Mouse (Mus musculus) thymus, adult 18-20 months (tissue): Measurements from ENCODE around the gene Hykk.
A peak's percentile ranks its signal among the peaks of the same experiment; 100 is the strongest.
"Not testable (repeated sequence)": the region's sequence is repeated elsewhere in the genome, so short reads cannot be mapped to it uniquely, and the experiment has no call there.

Source experiments
- DNase-seq, 2 experiments: peaks; one replicate each; pipeline ENCODE4 v3.0.0; 2022; ENCODE audit warnings: mixed read lengths in 2 of 2

The Hykk gene

GRCm38 (mm10) chr9:54917010-54917677 lies at the start of gene Hykk:
Hykk (plus strand) TSS chr9:54917283.
- peak; percentile 60 to 77 for DNase-seq

DNA sequence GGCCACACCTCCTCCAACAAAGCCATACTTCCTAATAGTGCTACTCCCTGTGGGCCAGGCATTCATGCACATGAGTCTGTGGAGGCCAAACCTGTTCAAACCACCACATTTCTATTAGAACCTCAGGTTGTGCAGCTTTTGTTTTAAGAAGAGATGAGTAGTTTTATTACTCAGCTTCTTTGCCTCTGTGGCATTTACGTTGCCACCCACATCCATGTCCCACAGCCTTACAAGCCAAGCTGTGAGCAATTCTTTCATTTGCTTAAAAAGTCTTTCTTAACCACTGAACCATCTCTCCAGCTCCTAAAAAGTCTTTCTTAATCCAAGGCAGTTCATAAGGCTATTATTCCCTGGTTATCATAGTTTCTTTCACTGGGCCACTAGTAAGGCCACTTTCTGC lies 38.3 kb upstream of the Hykk start:
- no peak for DNase-seq

DNA sequence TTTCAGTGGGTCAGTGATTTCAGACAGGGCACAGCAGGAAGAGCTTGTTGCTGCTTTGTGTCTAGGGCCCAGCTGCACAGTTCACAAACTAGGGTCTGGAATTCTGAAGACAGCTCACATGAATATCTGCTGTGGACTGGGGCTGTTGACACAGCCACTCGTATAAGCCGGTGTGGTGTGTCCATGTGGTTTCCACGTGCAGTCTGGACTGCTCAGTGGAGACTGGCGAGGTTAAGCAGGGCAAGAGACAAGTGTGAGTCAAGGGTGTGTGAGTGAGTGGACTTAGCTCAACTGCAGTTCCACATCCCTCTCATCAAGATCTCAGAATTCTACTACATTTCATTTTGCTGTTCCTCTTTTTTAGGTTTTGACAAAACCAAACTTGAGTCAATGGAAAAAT lies 25.0 kb upstream of the Hykk start:
- no peak for DNase-seq

GRCm38 (mm10) chr9:54897097-54897496 lies 20.0 kb upstream of the Hykk start:
- DNase-seq, result no peak

DNA sequence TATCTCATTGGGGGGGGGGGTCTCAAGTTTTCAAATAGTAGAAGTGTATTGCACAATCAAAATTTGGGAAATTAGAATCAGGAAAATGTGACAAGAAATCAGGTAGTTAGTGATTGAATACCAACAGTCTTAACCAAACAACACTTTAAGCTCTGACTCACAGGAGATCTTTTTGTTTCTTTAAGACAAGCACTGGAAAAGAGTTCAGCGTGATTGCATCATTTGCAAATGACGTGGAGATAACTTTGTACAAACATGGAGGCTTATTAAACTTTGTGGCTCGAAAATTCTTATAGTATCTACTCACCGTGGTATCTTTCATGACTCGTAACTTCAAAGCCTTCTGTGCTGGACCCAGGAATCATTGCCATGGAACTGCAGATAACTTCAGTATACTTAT lies 7.6 kb upstream of the Hykk start:
- no peak for DNase-seq

GRCm38 (mm10) chr9:54915576-54915975 lies 1.5 kb upstream of the Hykk start:
- DNase-seq, result no peak

GRCm38 (mm10) chr9:54916401-54916800 lies 682 bp upstream of the Hykk start:
- no peak for DNase-seq

DNA sequence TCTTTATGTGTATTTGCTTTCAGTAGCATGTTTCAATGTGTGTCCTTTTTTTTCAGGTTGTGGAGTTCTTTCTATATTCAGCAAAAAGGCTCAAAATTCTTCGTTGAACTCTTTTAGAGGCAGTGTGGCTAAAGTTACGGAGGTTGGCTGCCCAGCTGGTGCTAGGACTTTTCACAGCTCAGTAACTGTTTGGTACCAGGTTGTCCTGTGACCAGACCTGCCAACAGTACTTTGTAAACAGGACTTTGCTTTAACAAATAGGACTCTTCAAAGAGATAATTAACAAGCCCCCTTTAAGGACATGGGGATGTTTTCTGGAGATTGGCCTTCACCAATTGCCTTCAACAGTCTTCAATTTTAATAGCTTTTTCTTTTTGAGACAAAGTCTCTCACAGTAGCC lies 1.1 kb downstream of the Hykk start:
- DNase-seq, result no peak

DNA sequence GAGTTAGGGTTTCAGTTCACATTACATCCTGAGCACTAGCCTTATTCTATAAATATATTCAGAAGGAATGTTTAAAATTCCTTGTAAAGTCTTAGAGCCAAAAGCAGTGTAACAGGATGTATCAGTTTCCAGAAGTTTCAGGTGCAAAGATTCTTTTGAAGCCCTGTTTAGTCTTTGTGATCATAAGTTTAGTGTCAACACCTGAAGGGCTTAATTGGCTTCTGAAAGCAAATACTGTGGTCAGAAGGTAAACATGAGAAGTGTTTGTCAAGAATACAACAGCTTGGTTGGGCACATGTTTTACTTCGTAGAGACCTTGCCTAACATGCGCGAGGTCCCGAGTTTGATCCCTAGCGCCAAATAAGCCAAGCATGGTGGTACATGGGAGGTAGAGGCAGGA lies 1.7 kb downstream of the Hykk start:
- no peak for DNase-seq

DNA sequence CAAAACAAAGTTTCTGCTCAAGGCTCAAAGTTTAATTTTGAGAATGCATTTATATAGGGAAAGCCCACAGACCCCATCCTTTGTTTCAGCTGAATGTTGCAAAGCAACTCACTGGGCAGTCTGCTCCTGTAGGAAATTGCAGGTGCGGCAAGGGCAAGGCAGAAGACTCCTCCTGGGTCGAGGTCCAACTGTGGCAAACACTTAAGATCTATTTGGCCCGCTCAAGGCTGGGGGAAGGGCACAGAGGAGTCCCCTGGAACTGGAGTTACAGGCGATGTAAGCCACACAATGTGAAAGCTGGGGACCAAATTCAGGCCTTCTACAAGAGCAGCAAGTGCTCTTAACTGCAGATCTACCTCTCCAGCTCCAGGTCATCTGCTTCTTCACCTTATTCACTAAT lies 2.9 kb downstream of the Hykk start:
- no peak for DNase-seq

DNA sequence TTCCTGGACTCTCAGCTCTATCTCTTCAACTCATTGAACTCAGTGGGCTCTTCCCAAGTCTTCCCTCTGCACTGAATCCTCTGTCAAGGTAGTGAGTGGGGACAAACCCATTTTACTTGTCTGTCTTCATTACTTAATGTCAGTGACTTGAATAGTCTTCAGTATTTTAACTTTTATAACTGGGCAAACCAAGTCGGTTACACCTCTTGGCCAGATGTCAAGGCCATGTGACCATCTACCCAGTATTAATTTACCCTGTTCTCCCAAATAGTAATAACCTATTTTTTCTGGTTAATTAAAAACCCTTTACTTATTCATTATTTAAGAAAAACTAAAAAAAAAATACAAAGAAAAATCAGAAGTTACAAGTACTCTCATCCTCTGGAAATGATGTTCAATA lies 13.7 kb downstream of the Hykk start:
- no peak for DNase-seq

- no peak for DNase-seq
Measured at GRCm38 (mm10) chr9:54931765-54932164, 14.7 kb downstream of the Hykk start.

DNA sequence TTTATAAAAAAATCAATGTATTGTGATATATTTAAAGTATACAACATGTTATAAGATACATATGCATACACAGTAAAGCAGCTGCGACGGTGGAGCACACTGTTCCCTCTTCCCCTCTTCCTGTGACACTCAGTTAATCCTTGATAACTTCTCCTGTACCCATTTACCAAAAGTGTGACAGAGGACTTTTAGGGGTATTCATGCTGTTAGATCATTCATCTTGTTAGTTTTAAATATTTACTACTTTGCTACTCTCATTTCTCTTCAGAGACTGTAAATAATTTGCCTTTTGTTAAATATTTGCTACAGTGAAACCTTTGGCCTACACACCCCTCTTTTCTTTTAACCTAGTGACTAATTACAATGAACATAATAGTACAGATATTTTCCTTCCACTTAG lies 15.3 kb downstream of the Hykk start:
- DNase-seq, result no peak

- no peak for DNase-seq
Measured at GRCm38 (mm10) chr9:54942071-54942470, 25.0 kb downstream of the Hykk start.

DNA sequence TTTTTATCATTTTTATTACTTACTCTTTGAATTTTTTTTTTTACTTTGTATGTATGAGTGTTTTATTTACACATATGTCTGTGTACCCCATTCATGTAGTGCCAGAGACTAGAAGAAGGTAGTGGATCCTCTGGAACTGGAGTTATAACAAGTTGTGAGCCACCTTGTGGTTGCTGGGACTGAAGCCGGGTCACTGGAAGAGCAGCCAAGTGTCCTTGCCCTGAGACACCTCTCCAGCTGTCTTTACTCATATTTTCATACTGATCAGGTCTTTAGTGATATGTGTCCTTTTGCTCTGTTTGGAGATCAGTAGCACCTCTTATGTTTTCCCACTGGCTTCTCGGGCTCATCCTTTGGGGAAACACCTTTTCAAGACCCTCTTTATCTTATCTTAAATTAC lies 27.4 kb downstream of the Hykk start:
- no peak for DNase-seq

DNA sequence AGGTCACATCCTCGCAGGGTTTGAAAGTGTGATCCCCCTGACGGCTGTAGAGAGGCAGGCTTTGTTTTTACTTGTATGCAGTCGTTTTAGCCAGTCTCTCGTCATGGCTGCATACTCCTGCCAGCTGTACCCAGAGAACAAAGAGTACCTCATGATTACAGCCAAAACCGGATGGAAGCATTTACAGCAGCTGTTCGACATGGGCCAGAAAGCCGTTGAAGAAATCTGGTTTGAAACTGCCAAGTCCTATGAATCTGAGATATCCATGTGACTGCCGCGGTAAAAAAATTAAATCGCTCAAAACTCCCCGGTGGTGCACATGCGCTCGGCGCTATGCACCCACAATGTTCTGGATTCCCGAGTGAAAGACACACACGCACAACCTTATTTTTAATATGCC lies 29.2 kb downstream of the Hykk start:
- DNase-seq, result no peak

- no peak for DNase-seq
Measured at GRCm38 (mm10) chr9:54949465-54949864, 32.4 kb downstream of the Hykk start.

DNA sequence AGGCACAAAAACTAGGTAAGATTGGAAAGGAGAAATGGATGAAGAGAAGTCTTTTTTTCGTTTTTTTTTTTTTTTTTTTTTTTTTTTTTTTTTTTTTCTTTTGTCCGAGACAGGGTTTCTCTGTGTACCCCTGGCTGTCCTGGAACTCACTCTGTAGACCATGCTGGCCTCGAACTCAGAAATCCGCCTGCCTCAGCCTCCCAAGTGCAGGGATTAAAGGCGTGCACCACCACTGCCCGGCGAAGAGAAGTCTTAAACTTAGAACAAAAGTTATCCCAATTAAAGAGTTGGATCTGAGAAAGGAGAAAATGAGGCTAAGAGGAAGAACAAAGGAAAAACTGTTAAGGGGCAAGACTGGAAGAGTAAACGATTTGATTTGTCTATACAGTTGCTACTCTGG lies 33.1 kb downstream of the Hykk start:
- DNase-seq, result not testable (repeated sequence)

GRCm38 (mm10) chr9:54950575-54951321 lies 33.7 kb downstream of the Hykk start, which contains the start of the genes Psma4 and AY074887:
Psma4 (plus strand) TSS chr9:54950790.
AY074887 (minus strand) TSS chr9:54950998.
- DNase-seq, result peak; percentile 81 to 84

DNA sequence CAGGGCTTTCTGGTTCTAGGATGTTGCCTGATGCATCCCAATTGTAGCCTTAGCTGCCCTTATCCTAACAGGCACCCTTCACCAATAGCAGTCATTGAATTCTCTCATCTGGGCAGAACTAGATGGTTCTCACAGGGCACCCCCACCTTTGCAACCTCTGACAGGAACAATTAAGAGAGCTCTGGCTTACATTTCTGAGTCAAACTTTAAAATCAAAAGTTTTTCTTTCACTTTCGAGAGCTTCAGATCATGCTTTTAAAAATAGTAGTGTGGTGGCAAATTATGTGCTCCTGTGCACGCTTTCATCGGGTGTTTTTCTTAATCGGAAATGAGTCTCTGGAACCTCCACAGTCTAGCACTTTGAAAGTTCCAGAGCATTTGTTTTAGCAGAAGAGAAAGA lies 44.0 kb downstream of the Hykk start:
- no peak for DNase-seq

- DNase-seq, result no peak
Measured at GRCm38 (mm10) chr9:54963669-54964068, 46.6 kb downstream of the Hykk start.

DNA sequence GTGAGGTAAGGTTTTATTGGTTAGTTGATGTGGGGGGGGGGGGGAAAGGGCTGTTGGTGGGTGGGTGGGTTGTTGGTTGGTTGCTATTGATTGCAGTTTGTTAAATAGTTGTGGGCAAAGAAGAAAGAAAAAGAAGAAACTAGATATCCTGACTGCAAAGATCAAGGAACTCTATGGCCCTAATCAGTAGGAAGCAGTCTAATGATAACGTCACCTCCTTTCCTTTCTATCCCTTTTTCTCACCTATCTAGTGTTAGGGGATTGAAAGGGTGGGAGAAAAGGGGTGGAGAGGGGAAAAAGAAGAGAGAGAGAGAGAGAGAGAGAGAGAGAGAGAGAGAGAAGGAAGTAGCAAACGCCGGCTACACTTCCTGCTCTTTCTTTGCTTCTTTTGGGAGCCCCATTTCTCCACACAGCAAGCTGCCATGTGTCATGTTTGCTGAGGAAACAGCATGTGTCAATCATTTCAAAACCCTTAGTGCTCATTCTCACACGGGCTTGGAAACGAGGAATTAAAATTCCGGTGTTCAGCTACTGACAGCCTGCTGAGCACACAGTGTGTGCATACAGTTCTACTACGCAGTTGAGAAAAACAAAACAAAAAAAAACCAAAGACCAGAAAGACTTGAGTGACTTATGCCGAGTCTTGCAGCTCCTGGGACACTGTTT lies 53.0 kb downstream of the Hykk start:
- DNase-seq, result no peak

DNA sequence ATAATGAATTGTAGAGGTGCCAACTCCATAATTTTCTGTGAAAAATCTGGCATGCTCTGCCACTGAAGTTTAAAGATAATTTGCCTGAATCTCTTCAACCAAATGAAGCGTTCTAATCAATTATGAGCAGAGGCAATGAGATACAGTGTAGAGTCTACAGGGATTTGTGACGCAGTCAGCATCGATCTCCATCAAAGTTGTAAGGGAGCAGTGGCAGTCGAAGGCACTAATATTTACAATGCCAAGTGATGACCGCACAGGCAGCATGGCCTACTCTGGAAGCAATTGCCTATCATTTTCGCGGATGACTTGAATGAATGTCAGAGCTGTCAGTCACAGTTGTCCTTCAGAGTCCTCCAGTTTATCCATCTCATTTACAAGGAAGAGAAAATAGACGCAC lies 63.6 kb downstream of the Hykk start, which contains the start of gene Chrna5:
Chrna5 (plus strand) TSS at position 207 of the 400 bp plus-strand sequence.
- DNase-seq, result no peak
